Mouse (Mus musculus) spleen, postnatal 36 days (tissue): ENCODE measurements at regions not wholly inside any gene's neighbourhood (a gene's known extent, or its start where the extent isn't known, plus 50 kb on each side); places are given as distances from the start of the nearest gene placed in this dataset.

Experiments
- DNase-seq, 2 experiments: peaks; one replicate each; pipeline ENCODE4 v3.0.0; 2022; ENCODE audit warnings: low spot score in 2 of 2, mixed read lengths in 1 of 2

DNA sequence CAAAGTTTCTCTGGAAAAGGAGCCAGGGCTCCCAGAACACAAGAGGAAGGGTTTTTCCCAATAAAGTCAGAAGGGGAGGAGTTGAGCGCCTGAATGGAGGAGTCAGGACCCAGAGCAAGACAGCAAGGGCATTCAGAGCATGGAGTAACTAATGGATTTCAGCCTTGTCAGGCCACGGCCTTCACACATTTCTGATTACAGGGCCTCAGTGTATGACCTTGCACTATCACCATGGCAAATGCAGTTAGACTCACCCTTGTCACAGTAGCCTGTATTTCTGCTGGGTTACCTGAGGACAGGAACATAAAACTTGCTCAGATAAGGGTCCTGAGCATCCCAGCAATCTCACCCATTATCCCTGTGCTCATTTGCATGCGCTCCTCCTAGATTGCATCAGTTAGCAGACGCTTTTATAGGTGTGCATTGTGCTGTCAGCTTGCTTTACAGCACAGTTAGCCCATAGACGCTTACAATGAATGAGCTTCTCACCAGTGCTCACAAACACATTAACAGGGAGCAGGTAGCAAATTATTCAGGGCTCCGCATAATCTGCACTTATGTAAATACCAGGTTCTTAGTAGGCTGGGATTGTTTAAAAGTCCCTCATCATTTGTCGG lies 547.4 kb downstream of the Insc start:
- DNase-seq, result no peak

DNA sequence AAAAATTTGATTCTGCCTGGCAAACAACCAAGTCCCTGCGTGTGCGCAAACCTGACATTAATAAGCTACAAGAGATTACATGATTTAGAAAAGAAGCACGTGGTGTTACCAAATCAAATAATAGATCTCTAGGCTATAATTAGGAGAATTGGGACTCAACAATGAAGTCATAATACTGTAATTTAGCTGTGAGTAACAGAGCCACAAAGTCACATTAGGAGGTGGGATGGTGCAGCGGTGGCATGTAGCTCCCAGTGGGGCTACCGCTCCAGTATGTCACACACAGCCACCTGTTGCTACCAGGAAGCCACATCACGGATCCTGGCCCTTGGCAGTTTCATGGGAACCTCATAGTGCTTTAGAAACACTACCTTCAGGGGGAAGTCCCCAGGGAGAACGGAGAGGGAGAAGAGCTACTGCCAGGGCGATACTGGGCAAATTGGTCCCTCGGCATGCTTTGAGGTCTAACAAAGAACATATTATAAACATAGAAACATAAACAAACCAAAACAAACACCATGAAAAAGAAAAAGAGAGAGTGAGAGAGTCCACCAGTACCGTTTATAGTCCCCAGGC lies 551.2 kb downstream of the Insc start:
- DNase-seq, result no peak

DNA sequence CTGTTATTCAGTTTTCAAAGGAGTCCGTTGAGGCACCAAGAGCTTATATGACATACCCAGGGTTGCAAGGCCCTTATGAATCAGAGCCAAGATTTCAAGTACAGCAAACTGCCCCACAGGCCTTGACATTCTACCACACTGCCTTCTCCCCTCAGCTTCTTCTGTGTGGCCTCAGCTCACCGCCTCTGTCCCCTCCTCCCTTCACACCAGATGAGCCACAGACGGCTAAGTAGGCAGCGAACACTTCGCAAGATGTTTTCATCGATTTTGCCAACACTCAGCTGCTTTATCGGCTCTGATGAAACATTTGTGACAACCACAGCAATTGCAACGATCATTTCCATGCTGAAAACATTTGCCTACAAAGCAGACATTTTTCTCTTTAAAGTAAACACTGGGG lies 556.7 kb downstream of the Insc start:
- DNase-seq, result no peak

DNA sequence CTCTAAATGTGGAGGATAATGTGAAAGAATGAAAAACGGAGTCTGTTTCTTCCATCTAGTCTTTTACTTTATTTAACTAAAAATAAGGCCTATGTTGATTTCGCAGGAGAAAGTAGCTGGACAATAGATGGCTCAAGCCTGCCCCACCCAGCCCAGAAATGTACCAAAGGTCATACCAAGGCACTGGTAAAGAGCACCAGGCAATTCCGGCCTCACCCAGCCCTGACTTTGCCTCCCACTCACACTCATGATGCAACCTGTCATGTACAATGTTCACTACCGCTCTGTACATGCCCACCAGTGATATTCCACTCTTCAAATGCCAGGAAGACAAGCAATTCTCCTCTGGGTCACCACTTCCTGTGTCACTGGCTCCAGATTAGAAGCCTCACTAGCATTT lies 564.9 kb downstream of the Insc start:
- DNase-seq, result no peak

DNA sequence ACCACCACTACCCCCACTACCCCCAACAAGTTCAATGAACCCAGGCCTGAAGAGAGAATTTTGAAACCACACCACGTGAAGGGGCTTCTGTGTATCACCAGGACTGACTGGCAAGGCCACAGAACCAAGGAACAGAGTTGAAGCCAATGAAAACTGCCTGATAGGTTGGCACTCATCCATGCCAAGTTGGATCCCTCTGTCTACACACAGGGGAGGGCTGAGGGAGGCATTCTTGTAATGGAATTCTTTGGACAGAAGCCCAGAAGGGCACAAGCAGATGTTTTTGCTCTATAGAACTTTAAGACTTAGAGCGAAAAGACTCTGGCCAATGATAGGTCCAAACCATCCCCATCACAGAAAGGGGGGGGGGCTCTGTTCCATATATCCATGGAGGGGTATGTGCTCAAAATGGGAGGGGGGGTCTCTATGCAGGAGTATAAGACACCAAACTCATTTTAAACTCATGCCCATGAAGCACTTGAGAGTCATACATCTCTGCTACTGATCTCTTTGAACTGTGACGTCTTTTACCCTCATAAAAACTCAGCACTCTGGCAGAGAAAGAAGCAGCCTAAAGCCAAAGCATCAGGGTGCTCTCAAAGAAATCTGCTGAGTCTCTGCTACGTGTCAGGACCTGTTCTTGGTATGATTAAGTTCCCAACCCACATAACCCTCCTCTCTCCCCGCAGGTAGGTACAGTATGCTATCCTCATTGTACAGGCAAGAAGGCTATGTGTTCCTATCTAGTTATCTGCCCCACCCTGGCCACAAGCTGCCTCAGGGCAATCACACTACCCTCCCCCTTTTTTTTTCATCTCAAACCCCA lies 567.1 kb downstream of the Insc start:
- no peak for DNase-seq

DNA sequence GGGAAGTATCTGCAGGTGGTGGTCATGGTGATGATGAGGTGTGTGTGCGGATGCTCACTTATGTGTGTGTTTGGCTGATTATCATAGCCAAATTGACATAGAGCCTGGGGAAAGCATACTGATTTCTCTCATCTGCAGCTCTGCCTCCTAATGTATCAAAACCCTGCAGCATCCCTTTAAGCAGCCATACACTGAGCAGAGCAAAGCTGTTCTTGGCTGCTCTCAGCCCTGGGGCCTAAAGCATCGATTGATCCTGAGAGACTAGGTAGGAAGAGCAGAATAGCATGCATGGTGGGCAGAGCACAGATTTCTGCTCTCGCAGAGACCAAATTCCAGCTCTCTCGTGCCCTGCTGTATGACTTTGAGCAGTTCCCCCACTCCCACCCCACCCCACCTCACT lies 576.0 kb downstream of the Insc start:
- DNase-seq, result no peak

DNA sequence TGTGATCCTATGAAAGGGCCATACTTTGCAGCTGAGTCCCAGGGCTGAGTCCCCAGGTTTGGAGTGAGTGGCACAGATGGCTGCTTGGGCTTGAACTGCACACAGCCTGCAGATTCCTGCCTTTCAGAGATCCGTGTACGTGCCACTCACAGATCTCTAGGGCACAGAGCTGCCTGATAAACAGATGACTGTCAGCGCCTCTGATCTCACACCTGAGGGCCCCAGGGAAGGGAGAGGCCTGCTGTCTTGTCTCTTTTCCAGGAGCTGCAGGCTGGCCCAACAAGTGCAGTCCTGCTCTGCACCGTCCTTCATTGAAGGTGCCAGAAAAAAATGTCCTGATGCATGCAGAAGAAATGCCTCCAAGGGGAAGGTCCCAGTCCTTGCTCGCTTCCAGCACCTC lies 579.5 kb downstream of the Insc start:
- DNase-seq, result no peak

GRCm38 (mm10) chr7:115328300-115328699 lies 584.8 kb downstream of the Insc start:
- DNase-seq, result no peak

- DNase-seq, result no peak
Observed at GRCm38 (mm10) chr7:115331698-115332097, 588.2 kb downstream of the Insc start.

- no peak for DNase-seq
Observed at GRCm38 (mm10) chr7:115333046-115333577, 589.6 kb downstream of the Insc start.

DNA sequence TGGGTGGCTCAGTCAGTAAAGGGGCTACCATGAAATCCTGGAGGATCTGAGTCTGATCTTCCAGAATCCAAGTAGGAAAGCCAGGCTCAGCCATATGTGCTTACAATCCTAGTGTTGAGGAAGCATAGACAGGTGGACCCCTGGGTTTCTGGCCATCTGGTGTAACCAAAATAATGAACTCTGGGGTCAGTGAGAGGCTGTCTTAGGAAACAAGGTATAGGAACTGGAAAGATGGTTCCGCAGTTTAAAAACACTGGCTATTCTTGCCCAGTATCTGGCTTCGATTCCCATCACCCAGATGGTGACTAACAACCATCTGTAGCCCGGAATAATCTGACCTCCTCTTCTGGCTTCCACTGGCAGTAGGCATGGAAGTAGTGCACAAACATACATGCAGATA lies 591.6 kb downstream of the Insc start:
- no peak for DNase-seq

GRCm38 (mm10) chr7:115340155-115340554 lies 596.7 kb downstream of the Insc start:
- no peak for DNase-seq

GRCm38 (mm10) chr7:115341007-115341406 lies 597.5 kb downstream of the Insc start:
- DNase-seq, result no peak

DNA sequence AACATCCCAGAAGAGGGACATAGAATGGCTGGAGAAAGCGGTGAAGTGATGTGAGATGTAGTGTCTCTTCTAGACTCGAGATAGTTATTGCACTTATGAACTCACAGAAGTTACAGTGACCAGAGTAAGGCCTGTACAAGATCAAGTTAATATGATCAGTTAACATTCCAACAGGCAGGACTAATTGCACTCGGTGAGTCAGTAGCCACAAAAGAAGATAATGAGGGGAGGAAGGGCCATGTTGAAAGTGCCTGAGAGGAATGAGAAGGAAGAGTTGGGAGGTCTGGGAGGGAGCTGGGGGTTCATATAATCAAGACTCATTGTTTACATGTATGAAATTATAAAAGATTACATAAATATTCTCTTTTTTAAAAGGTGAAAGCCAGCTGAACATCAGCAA lies 602.3 kb downstream of the Insc start:
- DNase-seq, result no peak

GRCm38 (mm10) chr7:115358711-115359110 lies 615.2 kb downstream of the Insc start:
- DNase-seq, result no peak

DNA sequence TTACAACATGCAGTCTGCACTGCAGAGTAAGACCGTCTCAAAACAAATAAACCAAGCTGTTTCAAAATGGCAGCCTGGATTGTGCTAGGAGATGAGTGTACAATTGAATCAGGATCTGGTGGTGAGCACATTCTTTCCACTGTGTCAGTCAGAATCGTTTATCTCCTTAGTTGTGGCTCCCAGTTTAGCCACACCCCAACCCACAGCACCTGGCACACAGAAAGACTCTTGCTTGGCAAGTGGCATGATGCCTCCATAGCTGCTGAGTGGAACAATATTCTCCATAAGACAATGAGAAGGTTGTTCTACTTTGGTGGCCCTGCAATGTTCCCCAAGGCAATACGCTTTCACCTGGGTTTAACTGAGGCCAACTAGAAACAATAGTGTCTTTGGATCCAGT lies 616.6 kb downstream of the Insc start:
- no peak for DNase-seq

- no peak for DNase-seq
Observed at GRCm38 (mm10) chr7:115362117-115362516, 618.6 kb downstream of the Insc start.

DNA sequence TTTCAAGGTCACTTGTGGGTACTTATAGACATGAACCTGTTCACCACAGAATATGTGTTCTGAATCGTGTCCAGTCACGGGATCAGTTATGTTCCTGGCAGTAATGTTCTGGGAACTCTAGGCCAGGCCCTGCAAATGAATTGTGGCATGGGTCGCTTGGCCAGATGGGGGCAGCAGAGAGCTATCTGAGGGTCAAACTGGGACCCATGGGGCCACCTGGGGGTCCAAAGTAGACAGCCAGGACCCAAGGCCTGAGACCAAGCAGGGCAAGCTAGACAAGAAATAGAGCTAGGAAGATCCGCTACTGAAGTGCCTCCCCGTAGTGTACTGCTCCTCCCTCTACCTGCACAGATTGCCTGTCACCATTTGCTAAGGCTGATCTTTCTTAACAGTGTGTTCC lies 623.4 kb downstream of the Insc start:
- DNase-seq, result no peak

DNA sequence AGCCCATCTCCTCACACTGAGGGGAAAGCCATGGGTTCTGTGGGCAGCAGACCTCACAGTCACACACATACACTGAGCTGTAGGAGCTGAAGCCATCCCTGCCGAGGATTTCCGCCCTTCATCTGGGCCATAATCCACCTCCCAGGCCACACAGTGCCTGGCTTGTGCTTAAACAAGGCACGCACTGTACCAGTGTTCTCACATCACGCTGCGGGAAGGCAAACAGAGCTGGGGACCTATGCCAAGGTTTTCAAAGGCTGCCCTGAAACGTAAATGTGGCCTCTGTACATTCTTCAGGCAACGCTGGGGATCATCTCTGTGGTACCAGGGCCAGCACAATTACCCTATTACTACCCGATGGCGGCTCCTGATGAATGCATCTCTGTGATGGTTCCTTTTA lies 627.6 kb downstream of the Insc start:
- no peak for DNase-seq

- DNase-seq, result no peak
Observed at GRCm38 (mm10) chr7:115372921-115373320, 629.4 kb downstream of the Insc start.

DNA sequence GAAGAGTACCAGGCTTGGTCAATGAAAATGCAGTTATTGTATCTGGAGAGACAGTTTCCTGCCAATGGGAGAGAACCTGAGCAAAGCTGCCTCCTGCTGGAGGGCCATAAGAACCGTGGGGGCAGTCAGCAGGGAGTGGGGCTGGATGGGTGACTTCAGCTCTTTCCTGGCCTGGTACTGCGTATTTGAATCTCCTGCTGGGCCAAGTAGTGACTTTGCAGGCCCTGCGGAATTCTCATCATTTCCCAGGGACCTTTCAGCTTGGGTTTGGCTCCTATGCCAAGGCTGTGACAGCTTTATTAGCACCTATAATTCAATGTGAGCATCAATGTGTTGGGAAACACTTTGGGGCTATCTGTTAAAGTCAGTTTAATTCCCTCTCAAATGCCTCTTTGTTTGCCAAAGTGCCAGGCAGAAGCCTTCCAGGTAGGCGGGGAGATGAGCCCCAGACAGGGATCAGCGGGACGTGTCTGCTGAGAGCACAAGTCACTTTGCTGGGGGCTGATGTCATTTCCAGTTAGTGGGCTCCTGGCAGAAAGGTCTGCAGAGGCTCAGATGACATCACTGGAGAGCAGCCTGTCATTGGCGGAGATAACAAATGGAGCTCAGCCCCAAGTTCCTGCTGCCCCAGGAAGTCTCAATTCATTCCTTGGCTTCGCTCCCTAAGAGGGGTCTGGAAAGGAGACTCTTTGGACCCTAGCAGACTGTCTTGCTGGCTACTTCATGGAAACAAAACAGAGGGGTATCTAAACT lies 630.5 kb downstream of the Insc start:
- no peak for DNase-seq

DNA sequence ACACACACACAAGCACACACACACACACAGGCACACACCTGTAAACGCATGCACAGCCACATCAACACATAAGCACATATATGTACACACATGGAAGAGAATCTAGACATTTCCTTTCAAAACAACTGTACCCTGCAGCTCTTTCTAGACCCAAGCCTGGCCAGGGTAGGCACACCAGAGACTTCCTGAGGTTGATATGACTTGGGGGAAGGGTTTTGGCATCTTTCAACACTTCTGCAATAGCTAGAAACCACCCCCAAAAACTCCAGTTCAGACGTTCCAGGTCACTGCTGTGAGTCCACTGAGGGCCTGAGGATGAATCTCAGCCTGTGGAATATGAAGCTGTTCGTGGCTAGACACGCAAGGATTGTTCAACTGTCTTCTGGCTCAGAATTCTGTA lies 632.6 kb downstream of the Insc start:
- no peak for DNase-seq
